Mouse (Mus musculus) midbrain, embryonic 16.5 days (tissue): ENCODE data around the gene Pln. TPM values are rescaled to one million over a fixed set of nuclear protein-coding genes. Genes with fewer than 3 reads are reported as not detected.

Experiments used
- ATAC-seq: fragments of 200-750 bp; cut with Nextera tagmentation; 2 replicates; pipeline ENCODE4 v1.8.0; 2017; ENCODE audit warnings: moderate TSS enrichment
- H3K27ac ChIP-seq: fragments of 300-500 bp; sonication (generic); 2 replicates; pipeline ENCODE4 v1.5.1; 2014; ENCODE audit warnings: mild to moderate bottlenecking, low read length, mixed read lengths
- H3K27me3 ChIP-seq: fragments of 300-500 bp; sonication (generic); 2 replicates; pipeline ENCODE4 v1.6.1; 2014; ENCODE audit warnings: low read depth, low read length, mixed read lengths; ENCODE audit not compliant: control insufficient read depth, insufficient read depth
- H3K36me3 ChIP-seq: fragments of 300-500 bp; sonication (generic); 2 replicates; pipeline ENCODE4 v1.6.1; 2014; ENCODE audit warnings: mild to moderate bottlenecking, low read length, moderate library complexity, mixed read lengths; ENCODE audit not compliant: control insufficient read depth, insufficient read depth
- H3K4me1 ChIP-seq: fragments of 300-500 bp; sonication (generic); 2 replicates; pipeline ENCODE4 v1.6.1; 2014; ENCODE audit warnings: mild to moderate bottlenecking, low read length, mixed read lengths; ENCODE audit not compliant: control insufficient read depth, insufficient read depth
- H3K4me2 ChIP-seq: fragments of 300-500 bp; sonication (generic); 2 replicates; pipeline ENCODE4 v1.6.1; 2014; ENCODE audit warnings: mild to moderate bottlenecking, low read length, mixed read lengths
- H3K4me3 ChIP-seq: fragments of 300-500 bp; sonication (generic); 2 replicates; pipeline ENCODE4 v1.5.1; 2014; ENCODE audit warnings: low read depth, mild to moderate bottlenecking, low read length, moderate library complexity, mixed read lengths
- H3K9ac ChIP-seq: fragments of 300-500 bp; sonication (generic); 2 replicates; pipeline ENCODE4 v1.6.1; 2014; ENCODE audit warnings: low read depth, low read length, mixed read lengths
- H3K9me3 ChIP-seq: fragments of 300-500 bp; sonication (generic); replicated peaks from 2 replicates; pipeline ENCODE4 v1.6.1; 2014; ENCODE audit warnings: mild to moderate bottlenecking, low read length, mixed read lengths; ENCODE audit not compliant: control insufficient read depth, poor library complexity, severe bottlenecking
- WGBS: fragments of 180-500 bp; shearing (Covaris S2); extraction: QIAGEN DNeasy Blood & Tissue Kit; methylation state at CpG from one replicate; pipeline ENCODE4 v1.1.7; 2014; 5-methylcytosine and 5-hydroxymethylcytosine counted together
- polyA plus RNA-seq: library from polyadenylated mRNA; unstranded; fragments of >200 nt; fragmentation: Nextera tagmentation; extraction: Ambion mirVana; gene quantifications from 2 replicates; pipeline ENCODE4 v1.2.1, GENCODE M21; 2015

Gene Pln
- polyA plus RNA-seq, 1 experiment from 2014 or later = 0.88 TPM

DNA sequence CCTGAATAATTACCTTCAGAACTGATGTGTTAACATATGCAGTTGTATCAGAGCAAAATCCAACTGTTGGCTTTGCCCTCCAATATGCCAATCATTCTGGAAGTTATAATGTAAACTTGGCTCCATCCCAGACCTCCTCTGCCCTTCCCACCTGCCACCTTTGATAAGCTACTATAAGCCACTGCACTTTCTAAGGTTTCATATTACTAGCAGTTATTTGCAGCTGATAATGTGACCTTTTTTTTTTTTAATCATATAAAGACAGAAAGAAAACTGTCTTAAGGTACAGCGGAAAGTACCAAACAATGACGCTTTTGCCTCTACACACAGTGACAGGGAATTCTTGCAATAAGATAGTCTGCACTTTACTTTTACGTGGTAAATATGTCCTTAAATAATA is 1.5 kb upstream of the Pln start:
- Histone ChIP-seq H3K4me3 (no peak overlapping the region), H3K4me1 (no peaks in the 10 kb centered on the region), H3K36me3 (no peaks in the 10 kb centered on the region), H3K9ac (no peak overlapping the region), H3K27me3 (no peaks in the 10 kb centered on the region), H3K9me3 (no peaks in the 10 kb centered on the region), H3K27ac (no peak overlapping the region), H3K4me2 (no peak overlapping the region)
- no peak for ATAC-seq
- WGBS = 85% methylated on average over 3 of the region's 3 CpGs

DNA sequence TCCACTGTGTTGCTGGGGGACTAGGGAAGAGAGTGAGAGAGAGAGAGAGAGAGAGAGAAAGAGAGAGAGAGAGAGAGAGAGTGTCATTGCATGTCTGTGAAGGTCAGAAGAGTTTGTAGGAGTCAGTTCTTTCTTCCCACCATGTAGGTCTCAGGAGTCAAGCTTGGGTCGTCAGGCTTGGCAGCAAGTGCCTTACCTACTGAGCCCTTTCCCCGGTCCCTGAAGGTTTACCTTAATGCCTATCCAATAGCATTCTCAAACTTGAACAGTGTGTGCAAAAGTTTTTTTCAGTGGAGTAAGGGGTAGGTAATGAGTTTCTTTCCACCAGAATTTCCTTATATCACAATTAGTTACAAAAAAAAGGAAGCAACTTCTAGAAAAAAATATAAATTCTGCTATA is 1.6 kb downstream of the Pln start:
- H3K4me1 ChIP-seq = no peaks in the 10 kb centered on the region
- no peaks in the 10 kb centered on the region for H3K9me3 ChIP-seq
- H3K4me3 ChIP-seq = no peak overlapping the region
- H3K9ac ChIP-seq = no peak overlapping the region
- H3K36me3 ChIP-seq = no peaks in the 10 kb centered on the region
- H3K27ac ChIP-seq = no peak overlapping the region
- ATAC-seq = no peak
- no peak overlapping the region for H3K4me2 ChIP-seq
- no peaks in the 10 kb centered on the region for H3K27me3 ChIP-seq
- WGBS = 69% methylated on average over 2 of the region's 2 CpGs

DNA sequence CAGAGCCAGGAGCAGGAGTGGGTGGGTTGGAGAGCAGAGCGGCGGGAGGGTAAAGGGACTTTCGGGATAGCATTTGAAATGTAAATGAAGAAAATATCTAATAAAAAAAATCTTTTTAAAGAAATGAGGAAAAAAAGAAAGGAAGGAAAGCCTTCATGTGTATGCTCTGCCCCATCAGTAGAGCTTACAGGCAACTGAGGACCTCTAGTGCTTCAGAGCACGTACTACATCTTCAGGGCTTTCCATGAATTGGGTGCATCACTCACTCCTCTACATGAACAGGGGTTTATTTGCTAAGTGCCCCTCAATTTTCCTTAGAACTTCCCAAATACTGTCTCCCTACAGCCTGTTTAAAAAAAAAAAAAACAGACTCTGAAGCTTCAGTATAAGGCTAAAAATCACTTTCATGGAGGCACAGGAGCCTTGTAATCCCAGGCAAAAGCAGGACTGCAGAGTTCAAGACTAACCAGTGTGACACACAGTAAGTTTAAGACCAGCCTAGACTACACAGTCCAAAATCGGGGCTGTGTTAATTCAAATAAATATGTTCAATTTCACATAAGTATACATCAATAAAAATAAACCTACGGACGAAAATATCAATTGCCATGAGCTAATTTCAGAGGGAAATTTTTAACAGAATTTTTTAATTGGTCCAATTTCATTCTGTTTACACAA is 4.0 kb downstream of the Pln start:
- H3K27me3 ChIP-seq = no peaks in the 10 kb centered on the region
- no peak overlapping the region for H3K4me3 ChIP-seq
- no peak overlapping the region for H3K4me2 ChIP-seq
- no peaks in the 10 kb centered on the region for H3K36me3 ChIP-seq
- H3K4me1 ChIP-seq = no peaks in the 10 kb centered on the region
- H3K27ac ChIP-seq = no peak overlapping the region
- no peak overlapping the region for H3K9ac ChIP-seq
- no peaks in the 10 kb centered on the region for H3K9me3 ChIP-seq
- ATAC-seq = peak; percentile 81
- 70% methylated on average over 7 of the region's 7 CpGs for WGBS

DNA sequence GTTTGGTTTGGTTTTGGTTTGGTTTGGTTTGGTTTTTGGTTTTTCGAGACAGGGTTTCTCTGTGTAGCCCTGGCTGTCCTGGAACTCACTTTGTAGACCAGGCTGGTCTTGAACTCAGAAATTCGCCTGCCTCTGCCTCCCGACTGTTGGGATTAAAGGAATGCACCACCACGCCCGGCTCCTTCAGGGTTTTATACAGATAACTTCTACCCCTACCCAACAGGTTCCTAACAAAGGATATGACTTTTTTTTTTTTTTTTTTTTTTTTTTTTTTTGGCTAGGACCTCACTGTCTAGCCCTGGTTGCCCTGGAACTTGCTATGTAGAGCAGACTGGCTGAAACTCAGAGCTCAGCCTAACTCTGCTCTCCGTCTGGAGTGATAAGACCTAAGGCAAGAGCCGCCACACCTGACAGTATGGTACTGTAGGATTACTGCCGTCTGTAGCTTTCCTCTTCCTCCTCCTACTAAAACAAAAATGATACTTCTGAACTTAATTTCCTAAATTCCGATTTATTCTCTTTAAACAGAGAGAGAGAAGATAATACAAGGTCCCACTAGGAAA is 4.8 kb downstream of the Pln start:
- WGBS = 94% methylated on average over 9 of the region's 9 CpGs
- no peaks in the 10 kb centered on the region for H3K36me3 ChIP-seq
- no peak overlapping the region for H3K4me3 ChIP-seq
- no peak overlapping the region for H3K27ac ChIP-seq
- no peak overlapping the region for H3K4me2 ChIP-seq
- ATAC-seq = no peak
- no peak overlapping the region for H3K9ac ChIP-seq
- H3K9me3 ChIP-seq = no peaks in the 10 kb centered on the region
- H3K27me3 ChIP-seq = no peaks in the 10 kb centered on the region
- no peaks in the 10 kb centered on the region for H3K4me1 ChIP-seq

DNA sequence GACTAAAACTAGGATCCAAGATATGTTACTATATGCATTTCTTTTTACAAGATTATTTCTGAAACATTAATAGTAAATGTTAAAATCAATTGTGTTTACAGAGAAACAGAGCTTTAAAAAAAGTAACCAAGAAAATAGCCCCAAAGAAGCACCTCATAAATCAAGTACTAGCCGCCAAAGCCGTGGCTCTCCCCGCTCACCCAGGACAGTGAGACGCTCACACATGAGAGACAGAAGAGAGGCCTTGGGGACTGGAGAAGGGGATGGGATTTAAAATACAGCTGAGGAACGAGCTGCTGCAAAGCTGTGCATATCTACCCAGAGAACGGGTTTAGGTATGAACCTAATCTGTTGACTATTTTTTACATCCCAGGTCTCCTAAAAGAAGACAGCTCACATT is 5.9 kb downstream of the Pln start:
- no peak for ATAC-seq
- no peaks in the 10 kb centered on the region for H3K27me3 ChIP-seq
- WGBS = 83% methylated on average over 6 of the region's 6 CpGs
- no peaks in the 10 kb centered on the region for H3K4me1 ChIP-seq
- H3K4me2 ChIP-seq = no peak overlapping the region
- H3K27ac ChIP-seq = no peak overlapping the region
- H3K9ac ChIP-seq = no peak overlapping the region
- no peaks in the 10 kb centered on the region for H3K36me3 ChIP-seq
- H3K9me3 ChIP-seq = no peaks in the 10 kb centered on the region
- H3K4me3 ChIP-seq = no peak overlapping the region

DNA sequence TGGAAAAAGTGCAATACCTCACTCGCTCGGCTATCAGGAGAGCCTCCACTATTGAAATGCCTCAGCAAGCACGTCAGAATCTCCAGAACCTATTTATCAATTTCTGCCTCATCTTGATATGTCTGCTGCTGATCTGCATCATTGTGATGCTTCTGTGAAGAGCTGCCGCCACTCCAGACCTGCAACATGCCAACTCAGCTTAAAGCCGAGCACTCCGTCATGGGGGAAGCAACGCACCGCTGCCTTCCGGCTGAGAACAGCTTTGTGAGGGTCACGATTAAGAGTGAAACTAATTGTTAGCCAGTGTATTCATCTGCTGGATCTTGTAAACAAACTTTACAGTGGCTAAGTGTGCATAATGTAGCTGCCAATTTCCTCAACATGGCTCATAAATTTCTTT is 6.4 kb downstream of the Pln start:
- H3K9me3 ChIP-seq = no peaks in the 10 kb centered on the region
- no peaks in the 10 kb centered on the region for H3K27me3 ChIP-seq
- no peaks in the 10 kb centered on the region for H3K4me1 ChIP-seq
- WGBS = 70% methylated on average over 10 of the region's 10 CpGs
- H3K4me3 ChIP-seq = no peak overlapping the region
- H3K4me2 ChIP-seq = no peak overlapping the region
- H3K27ac ChIP-seq = no peak overlapping the region
- ATAC-seq = no peak
- H3K36me3 ChIP-seq = no peaks in the 10 kb centered on the region
- H3K9ac ChIP-seq = no peak overlapping the region

DNA sequence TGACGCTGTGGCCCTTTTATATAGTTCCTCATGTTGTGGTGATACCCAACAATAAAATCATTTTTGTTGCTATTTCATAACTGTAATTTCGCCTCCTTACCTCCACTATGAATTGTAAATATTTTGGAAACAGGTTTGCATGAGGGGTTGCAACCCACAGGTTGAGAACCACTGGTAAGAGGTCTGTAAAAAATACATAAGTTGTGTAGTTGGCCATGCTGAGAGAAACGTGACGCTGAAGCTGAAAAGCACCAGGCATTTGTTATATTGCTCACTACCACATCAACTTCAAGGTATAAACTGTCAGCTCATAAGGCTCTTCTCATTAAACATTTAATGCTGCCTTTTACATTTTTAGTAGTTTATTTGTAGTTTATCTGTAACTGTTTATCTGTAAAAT is 8.0 kb downstream of the Pln start:
- Histone ChIP-seq H3K27ac (no peak overlapping the region), H3K4me1 (no peaks in the 10 kb centered on the region), H3K27me3 (no peaks in the 10 kb centered on the region), H3K4me3 (no peak overlapping the region), H3K9me3 (no peaks in the 10 kb centered on the region), H3K9ac (no peak overlapping the region), H3K4me2 (no peak overlapping the region), H3K36me3 (no peaks in the 10 kb centered on the region)
- ATAC-seq = no peak
- WGBS = 95% methylated on average over 4 of the region's 4 CpGs

DNA sequence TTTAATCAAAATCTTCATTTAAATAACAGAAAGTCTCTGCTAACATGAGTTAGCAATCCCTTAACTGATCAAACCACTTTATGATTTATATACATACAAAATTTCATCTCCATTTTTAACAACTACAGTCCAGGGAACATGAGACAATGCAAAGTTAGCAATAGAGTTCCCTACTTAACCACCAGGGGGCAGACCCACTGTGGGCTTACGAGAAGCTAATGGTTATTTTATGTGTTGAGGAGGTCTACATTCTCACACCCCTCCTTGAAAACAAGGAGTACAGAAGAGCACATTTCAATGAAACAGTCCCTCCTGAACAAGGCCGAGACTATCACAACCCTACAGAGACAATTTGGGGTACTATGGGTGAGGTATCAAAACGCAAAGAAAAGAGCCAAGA is 9.0 kb downstream of the Pln start:
- Histone ChIP-seq H3K4me2 (no peak overlapping the region), H3K27me3 (no peaks in the 10 kb centered on the region), H3K4me1 (no peaks in the 10 kb centered on the region), H3K4me3 (no peak overlapping the region), H3K9ac (no peak overlapping the region), H3K36me3 (no peaks in the 10 kb centered on the region), H3K9me3 (no peaks in the 10 kb centered on the region), H3K27ac (no peak overlapping the region)
- WGBS = 48% methylated on average over 3 of the region's 3 CpGs
- no peak for ATAC-seq

DNA sequence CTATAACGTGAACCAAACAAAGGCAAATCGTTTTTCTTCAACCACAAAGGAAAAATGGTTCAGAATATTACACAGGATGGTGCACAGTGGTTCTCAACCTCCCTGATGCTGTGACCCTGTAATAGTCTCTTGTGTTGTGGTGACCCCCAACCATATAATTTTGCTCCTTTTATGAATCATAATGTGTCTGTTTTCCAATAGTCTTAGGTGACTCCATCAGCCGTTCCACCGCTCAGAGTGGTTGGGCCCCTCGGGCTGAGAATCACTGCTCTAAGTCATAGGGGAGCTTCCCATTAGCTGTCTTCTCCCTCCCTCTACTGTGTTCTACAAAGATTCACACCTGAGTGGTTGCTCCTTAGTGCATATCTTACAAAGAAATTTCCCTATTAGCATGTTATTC is 9.4 kb downstream of the Pln start:
- WGBS = 83% methylated on average over 5 of the region's 5 CpGs
- H3K9me3 ChIP-seq = no peaks in the 10 kb centered on the region
- H3K4me1 ChIP-seq = no peaks in the 10 kb centered on the region
- H3K36me3 ChIP-seq = no peaks in the 10 kb centered on the region
- no peak overlapping the region for H3K4me2 ChIP-seq
- no peak overlapping the region for H3K9ac ChIP-seq
- no peaks in the 10 kb centered on the region for H3K27me3 ChIP-seq
- ATAC-seq = no peak
- no peak overlapping the region for H3K27ac ChIP-seq
- no peak overlapping the region for H3K4me3 ChIP-seq
